Mouse (Mus musculus): Measurements from ENCODE around the gene Ddx50.

Gene Ddx50

GRCm38 (mm10) chr10:62650881-62651810, at the start of gene Ddx50:
Ddx50 (minus strand) TSS chr10:62651218.
- peak; percentile 98 to 99 for DNase-seq

DNA sequence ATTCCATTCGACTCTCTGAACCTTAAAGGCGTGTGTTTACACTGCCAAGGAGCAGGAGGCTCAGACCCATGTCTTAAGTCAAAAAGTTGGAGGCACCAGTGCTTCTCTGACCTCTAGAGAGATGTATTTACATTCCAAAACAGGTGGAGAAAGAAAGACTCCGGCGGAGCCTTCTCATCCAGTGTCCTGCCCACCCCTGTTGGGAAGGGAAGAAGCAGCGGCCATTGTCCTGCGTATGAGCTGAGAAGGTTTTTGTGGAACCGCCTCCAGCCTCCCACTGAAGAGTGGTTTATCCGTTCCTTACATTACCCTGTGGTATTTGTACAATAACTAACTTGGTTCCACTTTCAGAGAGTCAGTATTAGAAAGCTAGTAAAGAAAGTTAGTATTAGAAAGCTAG, 41.8 kb upstream of the Ddx50 start:
- DNase-seq: no peak

GRCm38 (mm10) chr10:62692244-62692643, 41.2 kb upstream of the Ddx50 start:
- no peak for DNase-seq

- DNase-seq: no peak
Observed at GRCm38 (mm10) chr10:62687032-62687674, 36.1 kb upstream of the Ddx50 start.

DNA sequence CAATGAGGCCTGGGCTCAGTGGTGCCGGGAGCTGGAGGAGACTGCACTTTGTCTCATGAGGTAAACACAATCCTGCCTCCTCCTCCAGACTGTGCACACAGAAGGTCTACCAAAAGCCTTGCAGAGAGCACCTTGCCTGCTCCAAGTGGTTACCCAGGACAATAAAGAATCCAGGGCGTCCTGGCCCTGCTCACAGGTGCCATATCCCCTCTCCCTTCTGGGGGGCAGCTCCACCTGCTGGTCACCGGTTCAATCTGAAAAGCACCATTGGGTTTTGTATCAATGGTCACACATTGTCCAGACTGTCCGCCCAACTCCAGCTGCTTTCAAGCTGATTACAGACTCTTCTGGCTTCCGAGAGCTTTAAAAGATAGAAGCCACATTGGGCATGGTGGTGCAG, 32.0 kb upstream of the Ddx50 start:
- DNase-seq: peak; percentile 73 to 76

- DNase-seq: peak in 1 of 2 experiments; percentile 18
Observed at GRCm38 (mm10) chr10:62679833-62680232, 28.8 kb upstream of the Ddx50 start.

- no peak for DNase-seq
Observed at GRCm38 (mm10) chr10:62677329-62677728, 26.3 kb upstream of the Ddx50 start.

DNA sequence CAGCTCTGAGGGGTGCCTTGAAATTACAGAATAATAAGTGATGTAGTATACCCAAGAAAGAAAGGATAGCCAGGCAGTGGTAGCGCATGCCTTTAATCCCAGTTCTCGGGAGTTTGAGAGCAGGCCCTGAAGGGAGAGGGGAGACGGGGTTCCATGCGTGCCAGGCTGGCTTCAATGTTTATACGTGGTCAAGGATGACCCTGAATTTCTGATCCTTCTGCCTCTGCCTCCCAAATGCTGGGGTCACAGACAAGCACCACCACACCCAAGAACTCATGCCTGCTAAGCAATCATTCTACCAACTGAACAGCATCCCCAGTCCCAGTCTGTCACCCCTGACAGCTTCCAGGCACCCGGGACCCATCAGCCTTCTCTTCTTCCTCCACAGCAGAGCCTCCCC, 25.2 kb upstream of the Ddx50 start:
- no peak for DNase-seq

DNA sequence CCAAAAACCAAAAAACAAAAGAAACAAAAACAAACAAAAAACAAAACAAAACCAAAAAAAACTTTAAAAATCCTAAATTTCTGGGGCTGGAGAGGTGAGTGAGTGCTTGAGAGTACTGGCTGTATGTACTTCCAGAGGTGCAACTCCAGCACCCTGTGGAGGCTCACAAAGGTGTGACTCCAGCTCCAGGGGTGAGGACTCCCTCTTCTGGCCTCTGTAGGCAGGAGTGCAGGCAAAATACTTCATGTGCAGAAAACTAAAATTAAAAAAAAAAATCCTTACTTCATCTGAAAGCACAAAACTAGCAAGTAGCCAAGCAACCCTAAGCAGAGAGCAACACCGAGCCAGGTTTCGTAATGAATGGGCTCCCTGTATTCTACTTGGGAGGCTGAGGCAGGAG, 21.3 kb upstream of the Ddx50 start:
- no peak for DNase-seq

- DNase-seq: peak; percentile 42 to 48
Observed at GRCm38 (mm10) chr10:62669245-62669644, 18.2 kb upstream of the Ddx50 start.

GRCm38 (mm10) chr10:62668463-62668862, 17.4 kb upstream of the Ddx50 start:
- DNase-seq: no peak

- no peak for DNase-seq
Observed at GRCm38 (mm10) chr10:62668043-62668442, 17.0 kb upstream of the Ddx50 start.

DNA sequence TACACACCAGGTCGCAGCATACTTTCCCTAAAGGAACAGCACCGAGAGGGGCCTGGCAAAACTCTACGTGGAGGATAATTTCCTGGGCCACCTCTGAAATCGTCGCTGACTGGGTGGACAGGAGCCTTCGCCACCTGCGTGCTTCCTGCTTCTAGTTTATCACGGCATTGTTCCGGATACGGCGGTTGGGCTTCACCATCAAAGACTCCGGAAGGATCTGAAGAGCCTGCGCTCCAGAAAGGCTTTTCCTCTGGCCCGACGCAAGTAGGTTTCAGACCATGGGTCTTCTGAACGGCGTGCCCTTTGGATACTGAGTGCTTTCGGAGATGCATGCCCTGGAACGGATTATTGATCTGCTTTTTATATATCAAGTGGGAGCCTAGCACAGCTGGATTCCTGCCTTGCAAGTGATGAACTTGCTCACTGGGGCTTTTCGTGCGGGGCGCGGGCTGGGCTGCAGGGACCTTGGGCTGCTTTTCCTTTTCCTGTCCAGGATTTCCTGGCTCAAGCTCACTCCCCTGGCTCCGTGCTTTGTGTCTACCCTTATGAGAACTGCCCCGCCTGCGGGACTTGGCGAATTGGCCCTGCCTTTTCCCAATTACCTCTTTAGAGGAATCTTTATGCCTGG, 14.1 kb upstream of the Ddx50 start:
- DNase-seq: peak; percentile 66 to 75

DNA sequence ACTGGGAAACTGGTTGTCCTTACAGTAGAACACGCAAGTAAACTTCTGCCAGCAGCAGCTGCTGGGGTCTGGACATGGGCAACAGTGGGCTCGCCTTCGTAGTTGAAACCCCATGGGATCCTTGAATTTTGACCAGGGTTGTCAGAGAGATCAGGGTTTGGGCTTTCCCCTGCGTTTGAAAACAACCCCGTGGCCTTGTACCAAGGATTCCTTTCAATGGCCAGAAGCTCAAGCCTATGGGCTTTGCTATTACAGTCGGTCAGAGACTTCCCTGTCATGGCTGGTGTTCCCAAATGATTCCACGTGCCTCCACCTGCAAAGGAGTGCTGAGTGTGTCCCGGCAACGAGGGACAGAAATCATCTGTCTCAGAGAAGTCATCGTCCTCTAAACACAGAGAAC, 13.2 kb upstream of the Ddx50 start:
- no peak for DNase-seq

- no peak for DNase-seq
Observed at GRCm38 (mm10) chr10:62656711-62657110, 5.7 kb upstream of the Ddx50 start.

- no peak for DNase-seq
Observed at GRCm38 (mm10) chr10:62651961-62652360, 943 bp upstream of the Ddx50 start.

GRCm38 (mm10) chr10:62650358-62650782, 648 bp downstream of the Ddx50 start:
- no peak for DNase-seq

- DNase-seq: no peak
Observed at GRCm38 (mm10) chr10:62604161-62604560, 46.9 kb downstream of the Ddx50 start.

- DNase-seq: no peak
Observed at GRCm38 (mm10) chr10:62603233-62604030, 47.6 kb downstream of the Ddx50 start.

GRCm38 (mm10) chr10:62602177-62603040, 48.6 kb downstream of the Ddx50 start, which contains the start of gene Ddx21:
Ddx21 (minus strand) TSS chr10:62602281.
- DNase-seq: peak; percentile 93 to 94

DNA sequence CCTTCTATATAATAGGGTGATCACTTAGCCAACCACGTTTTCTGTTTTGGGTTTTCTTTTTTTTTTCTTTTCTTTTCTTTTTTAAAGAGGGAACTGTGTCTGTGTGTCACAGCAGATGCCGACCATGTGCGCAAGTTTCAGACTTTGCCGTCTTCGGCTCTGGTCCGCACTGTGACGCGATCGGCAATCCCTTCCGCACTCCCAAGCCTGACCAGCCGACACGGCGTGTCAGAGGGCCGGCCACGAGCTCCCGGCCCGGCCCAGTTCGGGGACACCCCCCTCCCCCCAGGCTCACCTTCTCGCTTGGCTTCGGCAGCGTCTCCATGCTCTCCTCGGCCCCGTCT, 49.2 kb downstream of the Ddx50 start:
- no peak for DNase-seq

Measured in kidney, postnatal 4 days (tissue).